Mouse (Mus musculus) embryonic facial prominence, embryonic 15.5 days (tissue): ENCODE measurements at regions not wholly inside any gene's neighbourhood (a gene's known extent, or its start where the extent isn't known, plus 50 kb on each side); places are given as distances from the start of the nearest gene placed in this dataset.
A peak's percentile ranks its signal among the peaks of the same experiment; 100 is the strongest.

Source experiments
- ATAC-seq: fragments of 200-750 bp; cut with Nextera tagmentation; 2 replicates; pipeline ENCODE4 v1.8.0; 2017; ENCODE audit warnings: low read depth, moderate TSS enrichment; ENCODE audit not compliant: insufficient number of reproducible peaks, low FRiP score, low TSS enrichment
- H3K27ac ChIP-seq: fragments of 300-500 bp; sonication (generic); replicated peaks from 2 replicates; pipeline ENCODE4 v1.5.1; 2015; ENCODE audit warnings: mild to moderate bottlenecking, inconsistent platforms
- H3K27me3 ChIP-seq: fragments of 300-500 bp; sonication (generic); 2 replicates; pipeline ENCODE4 v1.6.1; 2015; ENCODE audit warnings: inconsistent platforms
- H3K36me3 ChIP-seq: fragments of 300-500 bp; sonication (generic); 2 replicates; pipeline ENCODE4 v1.6.1; 2015; ENCODE audit warnings: mild to moderate bottlenecking, inconsistent platforms
- H3K4me1 ChIP-seq: fragments of 300-500 bp; sonication (generic); 2 replicates; pipeline ENCODE4 v1.6.1; 2015; ENCODE audit warnings: inconsistent platforms
- H3K4me2 ChIP-seq: fragments of 300-500 bp; sonication (generic); replicated peaks from 2 replicates; pipeline ENCODE4 v1.6.1; 2015; ENCODE audit warnings: mild to moderate bottlenecking, inconsistent platforms
- H3K4me3 ChIP-seq: fragments of 300-500 bp; sonication (generic); replicated peaks from 2 replicates; pipeline ENCODE4 v1.5.1; 2015; ENCODE audit warnings: mild to moderate bottlenecking, inconsistent platforms
- H3K9ac ChIP-seq: fragments of 300-500 bp; sonication (generic); 2 replicates; pipeline ENCODE4 v1.6.1; 2015; ENCODE audit warnings: inconsistent platforms
- H3K9me3 ChIP-seq: fragments of 300-500 bp; sonication (generic); replicated peaks from 2 replicates; pipeline ENCODE4 v1.6.1; 2016; ENCODE audit warnings: inconsistent platforms
- WGBS: fragments of 180-500 bp; shearing (Covaris S2); methylation state at CpG from one replicate; pipeline ENCODE4 v1.1.7; 2015; 5-methylcytosine and 5-hydroxymethylcytosine counted together

DNA sequence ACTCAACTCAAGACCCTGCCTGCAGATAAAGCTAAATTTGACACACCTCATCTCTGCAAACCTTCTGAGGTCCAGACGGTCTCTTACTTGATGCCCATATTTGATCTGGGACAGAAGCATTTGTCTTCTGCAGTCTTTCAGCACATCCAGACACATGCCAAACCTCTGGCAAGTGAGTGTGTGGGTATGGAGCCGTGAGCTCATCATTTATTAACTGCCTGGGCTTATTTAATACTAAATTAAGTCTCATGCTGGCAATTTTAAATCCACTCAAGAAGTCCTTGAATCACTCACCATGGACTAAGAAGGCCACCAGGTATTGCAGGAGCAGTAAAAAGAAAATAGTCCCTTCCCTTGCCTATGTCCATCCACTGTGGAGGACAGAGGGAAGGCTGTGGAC is 554.4 kb upstream of the Nox3 start:
- H3K27me3 ChIP-seq = no peaks in the 10 kb centered on the region
- H3K4me1 ChIP-seq = no peaks in the 10 kb centered on the region
- 85% methylated on average over 2 of the region's 2 CpGs for WGBS
- ATAC-seq = no peak
- H3K36me3 ChIP-seq = no peaks in the 10 kb centered on the region
- no peaks in the 10 kb centered on the region for H3K9me3 ChIP-seq
- H3K4me2 ChIP-seq = no peak overlapping the region
- H3K4me3 ChIP-seq = no peak overlapping the region
- H3K9ac ChIP-seq = no peak overlapping the region
- no peak overlapping the region for H3K27ac ChIP-seq

DNA sequence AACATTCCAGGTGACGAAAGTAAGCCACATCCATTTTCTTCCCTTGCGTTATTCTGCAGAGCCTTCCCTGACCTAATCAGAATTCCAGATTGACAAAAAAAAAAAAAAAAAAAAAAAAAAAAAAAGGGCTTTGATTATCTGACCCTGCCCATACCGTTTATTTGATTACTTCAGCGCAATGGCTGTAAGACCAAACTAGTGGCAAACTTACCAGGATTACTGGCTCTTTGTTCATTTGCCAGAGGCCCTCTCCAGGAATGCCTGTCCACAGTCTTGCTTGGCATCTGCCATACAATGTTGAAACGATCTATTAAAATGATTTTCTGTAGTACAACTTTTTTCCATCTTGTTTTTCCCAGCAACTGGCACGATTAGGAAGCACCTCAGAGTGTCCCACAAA is 569.4 kb upstream of the Nox3 start:
- no peaks in the 10 kb centered on the region for H3K27me3 ChIP-seq
- WGBS = 43% methylated on average over 6 of the region's 6 CpGs
- no peak for ATAC-seq

DNA sequence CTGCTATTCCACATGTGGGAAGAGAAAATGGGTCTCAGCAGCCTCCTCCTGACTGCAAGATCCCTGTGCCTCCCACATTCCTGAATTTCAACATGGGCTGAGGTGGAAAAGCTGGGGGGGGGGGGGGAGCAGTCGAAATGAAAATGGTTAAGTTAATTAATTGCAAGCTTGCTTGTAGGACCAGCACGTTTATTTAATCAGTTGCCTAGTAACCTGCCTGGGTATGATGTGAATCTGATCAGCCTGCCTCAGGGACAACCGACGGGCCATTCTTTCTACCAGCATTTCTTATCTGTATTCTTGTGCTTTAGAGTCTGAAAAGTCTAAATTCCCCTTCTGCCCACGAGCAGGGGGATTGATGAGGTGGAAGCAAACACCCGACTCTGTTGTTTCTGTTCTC is 569.9 kb upstream of the Nox3 start:
- no peaks in the 10 kb centered on the region for H3K36me3 ChIP-seq
- WGBS = 10% methylated on average over 6 of the region's 6 CpGs
- no peak for ATAC-seq

More for the DNA sequence above, 569.4 kb upstream of the Nox3 start:
- H3K36me3 ChIP-seq = no peaks in the 10 kb centered on the region
- H3K9ac ChIP-seq = no peak overlapping the region
- no peaks in the 10 kb centered on the region for H3K9me3 ChIP-seq
- H3K4me1 ChIP-seq = peaks cover 7% of the 10 kb centered on the region; the same call in 1 of the 2 replicates
- no peak overlapping the region for H3K27ac ChIP-seq
- H3K4me2 ChIP-seq = no peak overlapping the region
- H3K4me3 ChIP-seq = no peak overlapping the region

DNA sequence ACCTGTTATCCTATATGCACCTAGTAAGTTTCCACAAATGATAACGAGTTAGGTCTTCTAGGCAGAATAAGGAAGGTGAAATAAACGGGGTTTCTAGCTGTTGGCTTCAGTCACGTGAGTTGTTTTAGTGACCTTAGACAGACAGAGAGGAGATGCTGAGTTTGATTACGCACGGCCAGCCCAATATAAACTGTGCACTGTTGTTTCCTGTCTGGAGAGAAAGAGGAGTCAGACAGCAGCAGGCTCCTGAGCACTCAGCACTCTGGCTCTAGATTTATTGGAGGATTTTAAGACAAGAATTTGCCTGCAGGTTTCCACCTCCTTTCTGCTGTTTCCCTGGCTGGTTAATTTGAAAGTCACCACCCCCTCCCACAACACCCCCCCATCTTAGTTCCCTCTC is 570.4 kb upstream of the Nox3 start:
- Histone ChIP-seq H3K4me1 (peaks cover 7% of the 10 kb centered on the region; the same call in 1 of the 2 replicates), H3K9ac (no peak overlapping the region), H3K36me3 (no peaks in the 10 kb centered on the region), H3K4me3 (no peak overlapping the region), H3K27ac (no peak overlapping the region), H3K27me3 (no peaks in the 10 kb centered on the region), H3K4me2 (no peak overlapping the region), H3K9me3 (no peaks in the 10 kb centered on the region)
- no peak for ATAC-seq
- WGBS = 26% methylated on average over 5 of the region's 5 CpGs

More for the DNA sequence above, 569.9 kb upstream of the Nox3 start:
- Histone ChIP-seq H3K4me2 (no peak overlapping the region), H3K4me1 (peaks cover 7% of the 10 kb centered on the region; the same call in 1 of the 2 replicates), H3K27ac (no peak overlapping the region), H3K27me3 (no peaks in the 10 kb centered on the region), H3K9me3 (no peaks in the 10 kb centered on the region), H3K4me3 (no peak overlapping the region), H3K9ac (no peak overlapping the region)

DNA sequence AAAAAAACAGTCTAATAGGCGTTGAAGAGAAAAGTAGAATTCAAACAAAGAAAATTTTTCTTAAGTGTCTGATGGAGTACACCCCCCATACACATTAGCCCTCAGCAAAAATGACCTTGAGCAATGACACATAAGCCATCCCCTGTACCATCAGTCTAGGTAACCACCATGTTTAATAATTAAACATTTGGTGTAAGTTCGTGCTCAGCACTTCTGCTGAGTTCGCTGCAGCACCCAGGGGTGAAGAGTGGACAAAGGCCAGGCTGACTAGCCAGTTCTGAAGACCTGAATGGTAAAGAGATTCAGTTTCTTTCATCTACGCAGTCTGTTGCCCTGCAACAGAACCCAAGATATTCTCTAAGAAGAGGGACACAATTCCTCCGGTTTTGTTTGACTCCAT is 572.3 kb upstream of the Nox3 start:
- H3K36me3 ChIP-seq = no peaks in the 10 kb centered on the region
- WGBS = 76% methylated on average over 5 of the region's 5 CpGs
- H3K4me2 ChIP-seq = no peak overlapping the region
- H3K27ac ChIP-seq = no peak overlapping the region
- H3K4me3 ChIP-seq = no peak overlapping the region
- ATAC-seq = no peak
- peaks cover 7% of the 10 kb centered on the region; the same call in 1 of the 2 replicates for H3K4me1 ChIP-seq
- no peaks in the 10 kb centered on the region for H3K9me3 ChIP-seq
- no peaks in the 10 kb centered on the region for H3K27me3 ChIP-seq
- H3K9ac ChIP-seq = no peak overlapping the region

DNA sequence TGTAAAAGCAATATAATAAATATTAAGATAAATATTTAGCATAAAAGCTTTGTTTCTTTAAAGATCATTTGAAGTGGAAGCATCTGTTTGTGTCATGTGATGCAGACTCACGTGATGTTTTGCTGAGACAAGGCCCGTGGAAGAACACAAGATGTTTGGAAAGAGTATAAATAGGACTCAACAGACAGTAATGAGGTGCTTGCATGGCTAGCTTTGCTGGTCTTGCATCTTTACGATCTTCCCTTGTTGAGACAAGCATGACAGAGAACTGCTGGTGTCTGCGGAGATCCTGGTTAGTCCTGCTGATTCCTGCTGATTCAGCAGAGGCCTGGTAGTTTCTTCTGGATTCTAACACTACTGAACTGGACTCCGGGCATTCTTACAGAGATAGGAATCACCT is 576.4 kb upstream of the Nox3 start:
- WGBS = 61% methylated on average over 5 of the region's 5 CpGs
- ATAC-seq = no peak
- Histone ChIP-seq H3K9ac (no peak overlapping the region), H3K9me3 (no peaks in the 10 kb centered on the region), H3K4me2 (no peak overlapping the region), H3K4me1 (no peaks in the 10 kb centered on the region), H3K27me3 (no peaks in the 10 kb centered on the region), H3K36me3 (no peaks in the 10 kb centered on the region), H3K4me3 (no peak overlapping the region), H3K27ac (no peak overlapping the region)

DNA sequence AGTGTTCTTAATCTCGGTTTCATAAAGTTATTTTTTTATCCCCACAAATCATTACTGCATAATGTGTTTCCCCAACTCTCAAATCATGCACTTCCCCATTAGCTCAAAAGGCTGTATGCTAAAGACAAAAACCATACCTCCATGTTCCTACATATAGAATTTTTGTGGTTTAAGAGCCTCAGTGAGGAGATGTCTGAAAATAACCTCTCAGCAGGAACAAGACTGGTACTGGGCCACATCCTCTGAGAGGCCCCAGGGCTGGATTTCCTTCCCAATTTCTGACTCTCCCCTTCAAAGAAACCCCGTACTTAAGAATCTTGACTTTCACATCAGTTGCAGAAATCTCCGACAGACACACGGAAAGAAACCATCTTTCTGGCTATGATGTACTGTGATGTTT is 580.7 kb upstream of the Nox3 start:
- Histone ChIP-seq H3K36me3 (no peaks in the 10 kb centered on the region), H3K27me3 (no peaks in the 10 kb centered on the region), H3K4me3 (no peak overlapping the region), H3K4me2 (no peak overlapping the region), H3K9me3 (no peaks in the 10 kb centered on the region), H3K9ac (no peak overlapping the region), H3K27ac (no peak overlapping the region), H3K4me1 (peaks cover 4% of the 10 kb centered on the region; the same call in 1 of the 2 replicates)
- 47% methylated on average over 4 of the region's 4 CpGs for WGBS
- ATAC-seq = no peak

DNA sequence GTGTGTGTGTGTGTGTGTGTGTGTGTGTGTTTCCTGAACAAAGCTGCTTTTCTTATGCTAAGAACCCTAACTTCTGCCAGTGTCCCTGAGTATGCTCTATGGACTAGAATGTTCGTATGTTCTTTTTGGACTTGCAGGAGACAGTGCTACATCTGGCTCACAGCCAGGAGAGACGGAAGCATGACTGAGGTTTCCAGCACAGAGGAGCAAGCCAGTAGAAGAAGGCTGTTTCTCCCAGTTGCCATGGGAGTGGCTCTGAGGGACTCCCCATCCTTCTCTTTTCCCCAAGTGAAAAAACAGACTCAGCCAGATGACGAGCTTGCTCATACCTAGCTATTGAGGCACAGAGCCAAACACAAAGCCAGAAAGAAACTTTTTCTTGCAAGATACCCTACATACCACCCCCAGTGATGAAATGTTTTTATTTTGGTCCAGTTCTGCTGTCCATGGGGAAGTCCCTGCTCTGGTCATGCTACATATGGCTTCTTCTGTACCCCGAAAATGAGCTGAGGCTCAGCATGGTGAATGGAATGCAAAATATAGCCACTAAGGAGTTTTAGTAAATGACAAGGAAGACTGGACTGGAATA is 582.3 kb upstream of the Nox3 start:
- no peak for ATAC-seq
- WGBS = 52% methylated on average over 4 of the region's 4 CpGs
- Histone ChIP-seq H3K9ac (no peak overlapping the region), H3K4me1 (peaks cover 4% of the 10 kb centered on the region; the same call in 1 of the 2 replicates), H3K27me3 (no peaks in the 10 kb centered on the region), H3K27ac (no peak overlapping the region), H3K4me3 (no peak overlapping the region), H3K9me3 (no peaks in the 10 kb centered on the region), H3K36me3 (no peaks in the 10 kb centered on the region), H3K4me2 (no peak overlapping the region)

DNA sequence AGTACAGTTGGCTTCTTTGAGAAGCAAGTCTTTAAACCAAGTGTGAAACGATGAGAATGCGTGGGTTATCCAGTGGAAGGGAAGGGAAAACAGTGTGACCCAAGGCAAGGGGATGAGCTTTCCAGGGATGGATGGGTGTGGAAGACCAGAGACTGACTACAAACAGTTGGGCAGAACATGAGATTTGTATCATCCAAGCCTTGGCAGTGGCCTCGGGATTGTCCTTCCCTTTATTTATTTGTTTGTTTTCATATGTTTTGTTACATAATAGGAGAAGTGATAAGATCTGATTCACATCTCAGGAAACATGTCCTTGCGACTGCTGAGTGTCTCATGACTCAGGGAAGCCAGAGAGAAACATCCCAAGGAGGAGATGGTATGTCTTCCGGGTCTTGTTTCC is 585.4 kb upstream of the Nox3 start:
- Histone ChIP-seq H3K27ac (no peak overlapping the region), H3K36me3 (no peaks in the 10 kb centered on the region), H3K27me3 (no peaks in the 10 kb centered on the region), H3K4me3 (no peak overlapping the region), H3K9ac (no peak overlapping the region), H3K4me2 (no peak overlapping the region), H3K9me3 (no peaks in the 10 kb centered on the region), H3K4me1 (peaks cover 4% of the 10 kb centered on the region; the same call in 1 of the 2 replicates)
- ATAC-seq = no peak
- 82% methylated on average over 5 of the region's 5 CpGs for WGBS

DNA sequence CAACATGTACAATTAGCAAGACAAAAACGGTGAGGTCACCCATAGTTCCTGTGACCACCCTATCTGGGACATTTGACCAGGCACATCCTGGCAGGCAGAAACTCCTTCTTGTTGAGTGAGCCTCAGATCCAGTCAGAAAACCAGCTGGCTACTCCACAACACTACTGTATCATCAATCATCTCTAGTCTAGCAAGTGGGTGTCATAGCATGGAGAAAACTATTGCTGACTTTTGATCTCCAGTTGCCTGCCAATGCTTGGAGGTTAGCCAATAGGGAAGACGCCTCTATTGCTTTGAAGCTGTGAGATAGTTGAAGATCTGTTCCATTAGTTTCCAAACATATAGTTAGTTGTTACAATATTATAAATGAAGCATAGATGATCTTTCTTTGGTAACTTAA is 595.4 kb upstream of the Nox3 start:
- Histone ChIP-seq H3K9me3 (no peaks in the 10 kb centered on the region), H3K27me3 (no peaks in the 10 kb centered on the region)
- 74% methylated on average over 2 of the region's 2 CpGs for WGBS

DNA sequence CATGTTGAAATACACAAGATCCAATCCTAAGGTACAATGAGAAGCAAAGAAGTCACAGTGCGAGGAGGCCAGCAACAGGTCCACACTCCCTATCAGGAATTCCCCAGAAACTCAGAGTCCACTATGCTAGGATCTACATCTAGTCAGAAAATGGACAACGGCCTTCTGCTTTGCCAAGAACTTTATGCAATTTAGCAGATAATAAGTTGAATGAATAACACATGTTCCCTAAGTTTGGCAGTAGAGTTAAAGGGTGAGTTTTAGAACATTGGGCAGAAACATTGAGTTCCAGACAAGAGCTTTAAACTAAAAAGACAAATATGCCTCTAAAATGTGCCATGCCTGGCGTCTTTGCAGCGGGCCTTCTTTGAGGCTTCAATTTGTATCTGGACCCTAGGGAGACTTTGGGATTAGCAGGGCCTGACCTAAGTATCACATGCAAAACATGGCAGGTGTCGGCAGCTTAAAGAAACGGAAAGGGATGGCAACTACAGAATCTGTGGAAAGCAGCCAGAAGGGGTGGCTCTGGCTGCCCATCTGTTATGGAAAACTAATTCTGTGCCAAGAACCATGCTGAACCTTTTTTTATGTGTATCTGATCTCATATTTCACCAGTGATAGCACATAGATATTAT is 600.6 kb upstream of the Nox3 start:
- H3K9me3 ChIP-seq = no peaks in the 10 kb centered on the region
- WGBS = 39% methylated on average over 6 of the region's 6 CpGs
- no peak overlapping the region for H3K9ac ChIP-seq
- ATAC-seq = no peak; the same call in 1 of the 2 replicates
- peak overlapping the region; percentile 39; the same call in 1 of the 2 replicates for H3K27ac ChIP-seq
- peaks cover 11% of the 10 kb centered on the region for H3K4me1 ChIP-seq
- no peak overlapping the region for H3K4me2 ChIP-seq
- no peaks in the 10 kb centered on the region for H3K27me3 ChIP-seq
- no peak overlapping the region for H3K4me3 ChIP-seq
- no peaks in the 10 kb centered on the region for H3K36me3 ChIP-seq

More for the DNA sequence above, 595.4 kb upstream of the Nox3 start:
- H3K36me3 ChIP-seq = no peaks in the 10 kb centered on the region
- H3K4me1 ChIP-seq = 0 out of 2 replicates have a peak, but pooled peaks cover under 1% of the 10 kb centered on the region
- no peak for ATAC-seq
- H3K27ac ChIP-seq = no peak overlapping the region
- H3K4me2 ChIP-seq = no peak overlapping the region
- no peak overlapping the region for H3K4me3 ChIP-seq
- no peak overlapping the region for H3K9ac ChIP-seq

DNA sequence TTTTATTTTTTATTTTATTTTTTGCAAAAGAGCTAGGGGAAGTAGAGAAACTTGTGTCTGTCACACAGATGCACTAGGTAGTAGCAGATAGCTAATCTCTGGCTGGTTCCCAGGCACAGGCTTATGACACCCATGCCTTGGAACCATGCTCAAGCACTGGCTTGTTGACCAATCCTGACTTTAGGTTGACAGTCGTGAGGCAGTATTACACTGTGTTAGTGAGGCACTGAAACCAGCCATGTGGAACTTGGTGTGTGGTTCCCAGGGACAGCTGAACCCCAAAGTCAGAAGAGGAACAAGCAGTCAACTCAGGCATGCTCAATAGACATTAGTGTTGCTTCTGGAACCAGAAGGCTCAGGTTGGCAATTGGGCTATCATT is 601.1 kb upstream of the Nox3 start:
- Histone ChIP-seq H3K9ac (no peak overlapping the region), H3K9me3 (no peaks in the 10 kb centered on the region), H3K4me1 (peaks cover 11% of the 10 kb centered on the region), H3K27ac (0 out of 2 replicates have a peak overlapping the region, but pooled peaks have one; percentile 28), H3K4me3 (no peak overlapping the region), H3K36me3 (no peaks in the 10 kb centered on the region), H3K4me2 (no peak overlapping the region), H3K27me3 (no peaks in the 10 kb centered on the region)
- 53% methylated on average over 1 of the region's 1 CpGs for WGBS
- no peak for ATAC-seq
